In the genomic region with DNA sequence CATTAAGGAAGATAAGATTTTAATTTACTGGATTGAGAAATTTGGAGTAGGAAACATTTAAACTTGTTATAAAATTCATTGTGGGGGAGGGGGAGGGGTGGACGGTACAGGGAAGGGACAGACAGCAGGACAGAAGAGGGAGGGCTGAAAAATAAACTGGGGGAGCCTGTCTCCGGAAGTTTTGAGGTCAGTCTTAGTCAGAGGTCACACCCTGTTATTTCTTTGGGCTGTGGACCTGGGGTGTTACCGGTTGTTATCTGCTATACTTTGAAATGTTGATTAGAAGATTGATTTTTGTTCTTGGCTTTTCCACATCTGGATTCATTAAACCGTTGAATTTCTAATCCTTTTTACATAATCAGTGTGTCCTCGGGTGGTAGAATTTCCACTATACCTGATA, we compare ENCODE assay signal across 25 mouse cellular contexts. TPM values are rescaled to one million over a fixed set of nuclear protein-coding genes. Genes with fewer than 3 reads are reported as not detected.
DNase-seq lines count a peak whose midpoint lies in the region; ATAC-seq and TF ChIP-seq lines count a peak whose summit lies in the region.
"Had no signal": no experiment of that assay in that cellular context is flagged by ENCODE, and none has a peak within 500 bp of the region (broad histone marks: within the 10 kb centered on the region; RNA-seq: fewer than 3 reads in every experiment).

No protein-coding gene starts in this region.

- no peak for TF ChIP-seq CTCF in MEL (IDR thresholded peaks at IDR 0.05 in 2 of 3, conservative IDR thresholded peaks at IDR 0.05 in 1 of 3; ENCODE audit: control insufficient read depth in 1 of 3, insufficient read depth in 1 of 3, low read depth in 2 of 3, low read length in 3 of 3, poor library complexity in 1 of 3, severe bottlenecking in 1 of 3)

- no peaks in the 10 kb centered on the region for H3K9me3 ChIP-seq in heart, embryonic 14.5 days (ENCODE audit: control insufficient read depth, low read length)
- no peaks in the 10 kb centered on the region for H3K9me3 ChIP-seq in MEL (replicated peaks; ENCODE audit: insufficient read depth, low read length)
- H3K9me3 ChIP-seq: embryonic facial prominence, embryonic 13.5 days; forebrain, embryonic 10.5 days; forebrain, embryonic 15.5 days; hindbrain, embryonic 13.5 days; limb, embryonic 12.5 days; neural tube, embryonic 12.5 days had no signal

- ATAC-seq in heart, embryonic 14.5 days (ENCODE audit: insufficient number of reproducible peaks, insufficient read depth, low FRiP score, low read depth): no peak
- ATAC-seq in megakaryocyte-erythroid progenitor cell, adult 5-6 weeks (replicated peaks; ENCODE audit: low FRiP score, low TSS enrichment, poor library complexity, severe bottlenecking): peak; percentile 37
- ATAC-seq: forebrain, embryonic 15.5 days; intestine, postnatal 0 days; midbrain, embryonic 16.5 days had no signal

- peak in 1 of 2 experiments; percentile 54; a peak in 2 of 4 replicates for TF ChIP-seq EP300 in MEL (IDR thresholded peaks at IDR 0.05; ENCODE audit: low read depth in 1 of 2, low read length in 2 of 2)

- peak overlapping the region in 1 of 2 experiments; percentile 37; a peak in 1 of 4 replicates for H3K27ac ChIP-seq in heart, embryonic 14.5 days (replicated peaks in 1 of 2; ENCODE audit: control insufficient read depth in 1 of 2, insufficient read depth in 1 of 2, low read depth in 2 of 2, low read length in 2 of 2)
- H3K27ac ChIP-seq in MEL (ENCODE audit: control insufficient read depth, low read depth, low read length): no peak overlapping the region
- H3K27ac ChIP-seq: embryonic facial prominence, embryonic 13.5 days; forebrain, embryonic 10.5 days; forebrain, embryonic 15.5 days; hindbrain, embryonic 13.5 days; limb, embryonic 12.5 days; neural tube, embryonic 12.5 days had no signal

- no peaks in the 10 kb centered on the region for H3K27me3 ChIP-seq in heart, embryonic 14.5 days (ENCODE audit: control insufficient read depth, insufficient read depth, low read length)
- H3K27me3 ChIP-seq in MEL (ENCODE audit: control insufficient read depth in 1 of 2, insufficient read depth in 2 of 2, low read length in 2 of 2): no peaks in the 10 kb centered on the region
- H3K27me3 ChIP-seq: embryonic facial prominence, embryonic 13.5 days; forebrain, embryonic 15.5 days; hindbrain, embryonic 13.5 days; limb, embryonic 12.5 days; neural tube, embryonic 12.5 days had no signal

- no peak for DNase-seq in heart, adult 11 months
- DNase-seq in 416B (ENCODE audit: low read depth): peak; percentile 87
- no peak for DNase-seq in MEL (ENCODE audit: low read depth, low spot score)
- no peak for DNase-seq in left cerebral cortex, postnatal 25 days (ENCODE audit: low spot score in 2 of 2)
- DNase-seq in right cerebral cortex, postnatal 25 days: no peak
- DNase-seq in kidney, postnatal 36 days: no peak
- DNase-seq: cerebellum, adult 11 months; cerebellum, adult 9-11 months; gastrocnemius, postnatal 36 days; kidney, adult 9 months; kidney, postnatal 14 days; right cerebral cortex, adult 18-20 months; right cerebral cortex, postnatal 4 days had no signal

- no peak for TF ChIP-seq RAD21 in MEL (IDR thresholded peaks at IDR 0.05; ENCODE audit: low read depth, low read length)

- intact Hi-C loops in left cerebral cortex, postnatal 25 days (cut with DNase I): no loop called here

- peaks cover 2 to 10% of the 10 kb centered on the region in 2 experiments; a peak in 2 of 4 replicates for H3K4me1 ChIP-seq in heart, embryonic 14.5 days (ENCODE audit: control insufficient read depth in 2 of 2, insufficient read depth in 2 of 2, low read length in 2 of 2)
- H3K4me1 ChIP-seq in MEL (ENCODE audit: control insufficient read depth in 1 of 2, insufficient read depth in 2 of 2, low read length in 2 of 2): peaks cover 13 to 29% of the 10 kb centered on the region in 2 experiments
- H3K4me1 ChIP-seq: hindbrain, embryonic 13.5 days; limb, embryonic 12.5 days; neural tube, embryonic 12.5 days had no signal

- H3K36me3 ChIP-seq in heart, embryonic 14.5 days (ENCODE audit: control insufficient read depth, insufficient read depth, low read length): no peaks in the 10 kb centered on the region
- peaks cover 4 to 50% of the 10 kb centered on the region in 2 experiments; a peak in 3 of 4 replicates for H3K36me3 ChIP-seq in MEL (ENCODE audit: control insufficient read depth in 1 of 2, insufficient read depth in 2 of 2, low read length in 2 of 2)
- H3K36me3 ChIP-seq: embryonic facial prominence, embryonic 13.5 days; forebrain, embryonic 10.5 days; forebrain, embryonic 15.5 days; hindbrain, embryonic 13.5 days; limb, embryonic 12.5 days; neural tube, embryonic 12.5 days had no signal

- peak overlapping the region; percentile 49 for H3K4me2 ChIP-seq in heart, embryonic 14.5 days (ENCODE audit: low read length)
- H3K4me2 ChIP-seq: embryonic facial prominence, embryonic 13.5 days; forebrain, embryonic 15.5 days; hindbrain, embryonic 13.5 days; limb, embryonic 12.5 days; midbrain, embryonic 11.5 days; neural tube, embryonic 12.5 days had no signal

- peaks cover 37% of the 10 kb centered on the region for H3K79me2 ChIP-seq in MEL (ENCODE audit: control insufficient read depth, insufficient read depth, low read length, poor library complexity)

- 0 out of 2 replicates have a peak overlapping the region, but pooled peaks have one; percentile 27 for H3K9ac ChIP-seq in heart, embryonic 14.5 days (ENCODE audit: low read length)
- no peak overlapping the region for H3K9ac ChIP-seq in MEL (ENCODE audit: control insufficient read depth, low read depth, low read length, poor library complexity, severe bottlenecking)
- H3K9ac ChIP-seq: embryonic facial prominence, embryonic 13.5 days; forebrain, embryonic 15.5 days; hindbrain, embryonic 13.5 days; limb, embryonic 12.5 days; neural tube, embryonic 12.5 days had no signal

- no peak overlapping the region for H3K4me3 ChIP-seq in heart, embryonic 14.5 days (ENCODE audit: control insufficient read depth in 1 of 2, insufficient read depth in 1 of 2, low read depth in 1 of 2, low read length in 2 of 2)
- no peak overlapping the region for H3K4me3 ChIP-seq in MEL (ENCODE audit: control insufficient read depth in 1 of 2, insufficient read depth in 1 of 2, low read depth in 2 of 2, low read length in 2 of 2)
- H3K4me3 ChIP-seq: embryonic facial prominence, embryonic 13.5 days; forebrain, embryonic 10.5 days; forebrain, embryonic 15.5 days; hindbrain, embryonic 13.5 days; limb, embryonic 12.5 days; myocyte; neural tube, embryonic 12.5 days had no signal

- TF ChIP-seq POLR2A in MEL (IDR thresholded peaks at IDR 0.05; ENCODE audit: control insufficient read depth in 1 of 2, insufficient read depth in 1 of 2, low read depth in 1 of 2, low read length in 2 of 2, poor library complexity in 1 of 2): no peak

- 36% methylated on average over 5 of the region's 5 CpGs for WGBS in heart, embryonic 14.5 days

TF ChIP-seq in MEL, 35 proteins besides CTCF, POLR2A, EP300 and RAD21:
- TF ChIP-seq RCOR1 (IDR thresholded peaks at IDR 0.05; ENCODE audit: low read depth, low read length) (peak; percentile 25; the same call in 1 of the 2 replicates), ZMIZ1 (IDR thresholded peaks at IDR 0.05; ENCODE audit: low read depth, low read length) (no peak)

RNA-seq across cellular contexts. Expression of gene Fbxw7, which starts 10.9 kb away (rescaled TPM):
- 8.2 and 8.9 TPM in 2 replicates for polyA plus RNA-seq in heart, embryonic 14.5 days (2014; fragmentation: Nextera tagmentation; extraction: Ambion mirVana)
- 13.9 and 14.5 TPM in 2 replicates for total RNA-seq in MEL (2012; rRNA removed)
- 10 to 100 TPM in 1 of 2 experiments, not detected in 1; 11.8 TPM for polyA plus RNA-seq in MEL (2012; ENCODE audit: insufficient read depth in 1 of 2, insufficient read length in 2 of 2, low read depth in 1 of 2, low replicate concordance in 2 of 2, missing spikeins in 1 of 2)
- 10.6 and 16.4 TPM in 2 replicates for total RNA-seq in megakaryocyte-erythroid progenitor cell, adult 5-6 weeks (2014; fragmentation: Nextera tagmentation)
- total RNA-seq in megakaryocyte-erythroid progenitor cell, adult 5-6 weeks (2017): 18.9 and 19.7 TPM in 2 replicates
- total RNA-seq in left cerebral cortex, postnatal 25 days (2021): 100 to 1,000 TPM; 265 to 269 TPM

Comparison
In these comparisons a context has a peak if more than half of its experiments do, and no peak if none do; other contexts are left out.
1. RNA of gene Fbxw7, which starts 10.9 kb away (total RNA-seq): 265 to 269 TPM in left cerebral cortex, postnatal 25 days; 10.6 to 19.7 TPM in megakaryocyte-erythroid progenitor cell, adult 5-6 weeks and 13.9 to 14.5 TPM in MEL; every median in the first group is over 10 times any median in the second.